In genomic region chr5:66707859-66708258, GRCm38 (mm10) we compare ENCODE assay signal across 14 mouse cellular contexts. TPM values are rescaled to one million over a fixed set of nuclear protein-coding genes. Genes with fewer than 3 reads are reported as not detected.
"Had no signal": no experiment of that assay in that cellular context is flagged by ENCODE, and none has a peak within 500 bp of the region (broad histone marks: within the 10 kb centered on the region; RNA-seq: fewer than 3 reads in every experiment).

No protein-coding gene starts in this region.

- H3K4me1 ChIP-seq: liver, embryonic 12.5 days; megakaryocyte, embryonic 14.5 days; midbrain, embryonic 13.5 days had no signal

- DNase-seq: right cerebral cortex, postnatal 14 days; thymus, adult 18-20 months; thymus, postnatal 14 days; thymus, postnatal 36 days had no signal

- H3K9me3 ChIP-seq: limb, embryonic 15.5 days; liver, embryonic 12.5 days; midbrain, embryonic 13.5 days; midbrain, embryonic 15.5 days; neural tube, embryonic 12.5 days had no signal

- H3K36me3 ChIP-seq: limb, embryonic 15.5 days; liver, embryonic 12.5 days; midbrain, embryonic 13.5 days; midbrain, embryonic 15.5 days; neural tube, embryonic 12.5 days had no signal

- ATAC-seq: liver, embryonic 12.5 days; midbrain, embryonic 13.5 days; midbrain, embryonic 15.5 days had no signal

- H3K4me3 ChIP-seq: limb, embryonic 15.5 days; liver, embryonic 12.5 days; megakaryocyte, embryonic 14.5 days; midbrain, embryonic 13.5 days; midbrain, embryonic 15.5 days; neural tube, embryonic 12.5 days had no signal

- H3K27ac ChIP-seq: limb, embryonic 15.5 days; liver, embryonic 12.5 days; liver, embryonic 14.5 days; macrophage; midbrain, embryonic 13.5 days; midbrain, embryonic 15.5 days; neural tube, embryonic 12.5 days had no signal

- H3K9ac ChIP-seq: limb, embryonic 15.5 days; liver, embryonic 12.5 days; liver, embryonic 14.5 days; midbrain, embryonic 13.5 days; midbrain, embryonic 15.5 days; neural tube, embryonic 12.5 days had no signal

- H3K27me3 ChIP-seq: limb, embryonic 15.5 days; liver, embryonic 12.5 days; megakaryocyte, embryonic 14.5 days; midbrain, embryonic 13.5 days; midbrain, embryonic 15.5 days; neural tube, embryonic 12.5 days had no signal

- H3K4me2 ChIP-seq: limb, embryonic 15.5 days; liver, embryonic 12.5 days; midbrain, embryonic 11.5 days; midbrain, embryonic 13.5 days; midbrain, embryonic 15.5 days; neural tube, embryonic 12.5 days had no signal

RNA-seq across cellular contexts. Expression of gene Uchl1, which starts 32.0 kb away (rescaled TPM):
- polyA plus RNA-seq: liver, adult 2 months; macrophage had no signal

RNA-seq across cellular contexts. Expression of gene Limch1, which starts 37.8 kb away (rescaled TPM):
- polyA plus RNA-seq: macrophage had no signal
